Mouse (Mus musculus): ENCODE measurements around the gene Sf3b4.
"Not testable (repeated sequence)": the region's sequence is repeated elsewhere in the genome, so short reads cannot be mapped to it uniquely, and the experiment has no call there.

DNA sequence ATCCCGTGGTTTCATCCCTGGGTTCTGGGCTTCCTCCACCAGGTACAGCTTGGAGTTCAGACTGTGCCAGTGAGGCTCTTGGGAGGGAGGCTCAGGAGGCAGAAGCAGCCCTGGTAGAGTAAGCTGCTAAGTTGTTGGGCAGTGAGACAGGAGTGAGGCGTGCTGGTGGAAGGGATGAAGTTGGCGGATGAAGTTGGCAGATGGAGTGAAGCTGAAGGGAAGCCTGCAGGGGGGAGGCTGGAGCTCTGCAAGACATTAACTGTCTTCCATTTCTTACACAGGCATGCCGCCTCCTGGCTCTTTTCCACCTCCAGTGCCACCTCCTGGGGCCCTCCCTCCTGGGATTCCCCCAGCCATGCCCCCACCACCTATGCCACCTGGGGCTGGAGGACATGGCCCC lies 1.9 kb downstream of the Sf3b4 start:
- not testable (repeated sequence) for TF ChIP-seq CTCF, EP300 (IDR thresholded peaks at IDR 0.05; ENCODE audit: low read depth)
